Mouse (Mus musculus): ENCODE results near the gene Def6. TPM values are rescaled to one million over a fixed set of nuclear protein-coding genes. Genes with fewer than 3 reads are reported as not detected.

Def6 gene
- polyA plus RNA-seq, 1 experiment: 1.7 TPM

DNA sequence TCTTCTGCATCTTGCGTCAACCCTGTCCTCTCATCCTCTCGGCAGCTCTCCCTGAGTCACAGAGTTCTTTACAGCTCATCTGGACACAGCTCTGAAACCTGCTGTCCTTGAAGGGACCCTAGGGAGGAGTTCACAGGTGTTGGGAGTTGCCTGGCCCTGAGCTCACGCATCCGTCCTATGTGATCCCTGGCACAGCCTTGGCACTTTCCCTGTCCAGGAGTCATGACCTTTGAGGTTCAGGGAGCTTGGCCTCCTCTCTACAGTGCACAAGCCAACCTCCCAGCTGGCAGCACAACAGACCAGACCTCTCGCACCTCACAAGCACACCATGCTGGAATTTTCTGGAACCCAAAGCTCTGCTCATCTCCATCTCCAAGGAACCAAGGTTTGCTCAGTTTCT is 33.3 kb downstream of the Def6 start:
- no peaks in the 10 kb centered on the region for H3K36me3 ChIP-seq (ENCODE audit: control insufficient read depth, insufficient read depth, low read length)

GRCm38 (mm10) chr17:28242296-28242695 is 34.7 kb downstream of the Def6 start:
- H3K27me3 ChIP-seq (ENCODE audit: control insufficient read depth, insufficient read depth, low read length): no peaks in the 10 kb centered on the region
- H3K27ac ChIP-seq (ENCODE audit: control insufficient read depth, insufficient read depth, low read depth, low read length): no peak overlapping the region
- no peaks in the 10 kb centered on the region for H3K4me1 ChIP-seq (ENCODE audit: control insufficient read depth, insufficient read depth, low read length)
- H3K4me3 ChIP-seq (ENCODE audit: control insufficient read depth, low read depth, low read length): no peak overlapping the region
- H3K36me3 ChIP-seq (ENCODE audit: control insufficient read depth, insufficient read depth, low read length): no peaks in the 10 kb centered on the region
- TF ChIP-seq CTCF (IDR thresholded peaks at IDR 0.05; ENCODE audit: control insufficient read depth, insufficient read depth, insufficient replicate concordance, low read depth, low read length) (no peak), POLR2A (IDR thresholded peaks at IDR 0.05; ENCODE audit: control insufficient read depth, low read depth, low read length) (no peak)

More for the DNA sequence above, 33.3 kb downstream of the Def6 start:
- no peaks in the 10 kb centered on the region for H3K4me1 ChIP-seq (ENCODE audit: control insufficient read depth, insufficient read depth, low read length)
- TF ChIP-seq CTCF (IDR thresholded peaks at IDR 0.05; ENCODE audit: control insufficient read depth, insufficient read depth, insufficient replicate concordance, low read depth, low read length) (no peak), POLR2A (IDR thresholded peaks at IDR 0.05; ENCODE audit: control insufficient read depth, low read depth, low read length) (no peak)
- no peak overlapping the region for H3K4me3 ChIP-seq (ENCODE audit: control insufficient read depth, low read depth, low read length)
- no peaks in the 10 kb centered on the region for H3K27me3 ChIP-seq (ENCODE audit: control insufficient read depth, insufficient read depth, low read length)
- H3K27ac ChIP-seq (ENCODE audit: control insufficient read depth, insufficient read depth, low read depth, low read length): no peak overlapping the region

- H3K36me3 ChIP-seq (ENCODE audit: control insufficient read depth, insufficient read depth, low read length): no peaks in the 10 kb centered on the region
- no peaks in the 10 kb centered on the region for H3K4me1 ChIP-seq (ENCODE audit: control insufficient read depth, insufficient read depth, low read length)
- H3K27me3 ChIP-seq (ENCODE audit: control insufficient read depth, insufficient read depth, low read length): no peaks in the 10 kb centered on the region
- H3K27ac ChIP-seq (ENCODE audit: control insufficient read depth, insufficient read depth, low read depth, low read length): no peak overlapping the region
- TF ChIP-seq CTCF (IDR thresholded peaks at IDR 0.05; ENCODE audit: control insufficient read depth, insufficient read depth, insufficient replicate concordance, low read depth, low read length): no peak
- TF ChIP-seq POLR2A (IDR thresholded peaks at IDR 0.05; ENCODE audit: control insufficient read depth, low read depth, low read length): no peak
- no peak overlapping the region for H3K4me3 ChIP-seq (ENCODE audit: control insufficient read depth, low read depth, low read length)
Observed at GRCm38 (mm10) chr17:28244214-28244613, 36.6 kb downstream of the Def6 start.

- Histone ChIP-seq H3K36me3 (ENCODE audit: control insufficient read depth, insufficient read depth, low read length) (no peaks in the 10 kb centered on the region), H3K4me1 (ENCODE audit: control insufficient read depth, insufficient read depth, low read length) (no peaks in the 10 kb centered on the region), H3K27me3 (ENCODE audit: control insufficient read depth, insufficient read depth, low read length) (no peaks in the 10 kb centered on the region), H3K4me3 (ENCODE audit: control insufficient read depth, low read depth, low read length) (no peak overlapping the region), H3K27ac (ENCODE audit: control insufficient read depth, insufficient read depth, low read depth, low read length) (no peak overlapping the region)
- TF ChIP-seq POLR2A (IDR thresholded peaks at IDR 0.05; ENCODE audit: control insufficient read depth, low read depth, low read length) (no peak), CTCF (IDR thresholded peaks at IDR 0.05; ENCODE audit: control insufficient read depth, insufficient read depth, insufficient replicate concordance, low read depth, low read length) (no peak)
Observed at GRCm38 (mm10) chr17:28244714-28245113, 37.1 kb downstream of the Def6 start.

DNA sequence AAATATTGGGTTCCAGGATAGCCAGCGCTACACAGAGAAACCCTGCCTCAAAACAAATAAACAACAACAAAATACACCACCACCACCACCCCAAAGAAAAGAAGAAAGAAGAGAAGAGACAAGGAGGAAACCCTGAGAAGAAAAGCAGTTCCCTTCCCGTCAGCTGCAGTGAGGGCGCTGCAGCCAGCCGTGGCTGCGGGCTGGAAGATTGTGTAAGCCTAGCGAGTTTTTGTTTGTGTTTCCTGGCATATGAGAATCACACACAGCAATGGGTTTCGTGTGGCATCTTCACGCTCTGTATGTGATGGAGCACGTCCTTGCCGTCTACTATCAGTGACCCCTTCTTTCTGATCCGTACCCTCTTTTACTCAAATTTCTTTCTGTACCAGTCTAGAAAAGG is 39.1 kb downstream of the Def6 start:
- Histone ChIP-seq H3K4me1 (ENCODE audit: control insufficient read depth, insufficient read depth, low read length) (no peaks in the 10 kb centered on the region), H3K36me3 (ENCODE audit: control insufficient read depth, insufficient read depth, low read length) (no peaks in the 10 kb centered on the region), H3K4me3 (ENCODE audit: control insufficient read depth, low read depth, low read length) (no peak overlapping the region), H3K27me3 (ENCODE audit: control insufficient read depth, insufficient read depth, low read length) (no peaks in the 10 kb centered on the region), H3K27ac (ENCODE audit: control insufficient read depth, insufficient read depth, low read depth, low read length) (no peak overlapping the region)
- no peak for TF ChIP-seq CTCF (IDR thresholded peaks at IDR 0.05; ENCODE audit: control insufficient read depth, insufficient read depth, insufficient replicate concordance, low read depth, low read length)
- no peak for TF ChIP-seq POLR2A (IDR thresholded peaks at IDR 0.05; ENCODE audit: control insufficient read depth, low read depth, low read length)

- Histone ChIP-seq H3K27ac (ENCODE audit: control insufficient read depth, insufficient read depth, low read depth, low read length) (no peak overlapping the region), H3K27me3 (ENCODE audit: control insufficient read depth, insufficient read depth, low read length) (no peaks in the 10 kb centered on the region), H3K36me3 (ENCODE audit: control insufficient read depth, insufficient read depth, low read length) (no peaks in the 10 kb centered on the region), H3K4me1 (ENCODE audit: control insufficient read depth, insufficient read depth, low read length) (no peaks in the 10 kb centered on the region), H3K4me3 (ENCODE audit: control insufficient read depth, low read depth, low read length) (no peak overlapping the region)
- TF ChIP-seq POLR2A (IDR thresholded peaks at IDR 0.05; ENCODE audit: control insufficient read depth, low read depth, low read length): no peak
- no peak for TF ChIP-seq CTCF (IDR thresholded peaks at IDR 0.05; ENCODE audit: control insufficient read depth, insufficient read depth, insufficient replicate concordance, low read depth, low read length)
Observed at GRCm38 (mm10) chr17:28247613-28248012, 40.0 kb downstream of the Def6 start.

DNA sequence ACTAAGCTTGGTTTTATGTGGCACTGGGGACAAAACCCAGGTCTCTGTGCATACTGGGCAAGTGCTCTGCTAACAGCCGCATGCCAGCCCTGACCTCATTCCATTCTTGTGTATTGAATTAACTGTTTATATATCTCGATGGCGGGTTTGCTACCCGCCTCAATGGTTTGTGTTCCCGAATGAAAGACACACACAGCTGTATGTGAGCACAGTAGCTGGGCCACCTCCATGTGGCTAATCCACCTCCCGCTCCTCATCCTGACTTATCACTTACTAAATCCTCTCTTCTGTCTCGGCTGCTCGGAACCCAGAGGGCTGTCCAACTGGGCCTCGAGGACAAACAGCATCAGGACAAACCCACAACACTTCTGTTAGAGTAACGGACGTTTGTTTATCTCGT is 41.5 kb downstream of the Def6 start:
- no peaks in the 10 kb centered on the region for H3K36me3 ChIP-seq (ENCODE audit: control insufficient read depth, insufficient read depth, low read length)
- H3K4me1 ChIP-seq (ENCODE audit: control insufficient read depth, insufficient read depth, low read length): no peaks in the 10 kb centered on the region
- no peak overlapping the region for H3K4me3 ChIP-seq (ENCODE audit: control insufficient read depth, low read depth, low read length)
- H3K27me3 ChIP-seq (ENCODE audit: control insufficient read depth, insufficient read depth, low read length): no peaks in the 10 kb centered on the region
- no peak overlapping the region for H3K27ac ChIP-seq (ENCODE audit: control insufficient read depth, insufficient read depth, low read depth, low read length)
- TF ChIP-seq CTCF (IDR thresholded peaks at IDR 0.05; ENCODE audit: control insufficient read depth, insufficient read depth, insufficient replicate concordance, low read depth, low read length) (no peak), POLR2A (IDR thresholded peaks at IDR 0.05; ENCODE audit: control insufficient read depth, low read depth, low read length) (no peak)

Measured in testis, adult 2 months (tissue).